Mouse (Mus musculus): Measurements from ENCODE around the gene Itsn1. TPM values are rescaled to one million over a fixed set of nuclear protein-coding genes. Genes with fewer than 3 reads are reported as not detected.

Gene Itsn1
- total and polyA plus RNA-seq, 2 experiments from 2014 or later = 43.5 to 90.5 TPM

- peak; percentile 37 for TF ChIP-seq CTCF (IDR thresholded peaks at IDR 0.05; ENCODE audit: low read depth)
- Histone ChIP-seq H3K9me3 (ENCODE audit: low read length) (no peaks in the 10 kb centered on the region), H3K36me3 (ENCODE audit: insufficient read depth) (peaks cover 15% of the 10 kb centered on the region; the same call in 1 of the 2 replicates), H3K4me3 (ENCODE audit: low read depth, low read length) (no peak overlapping the region), H3K27me3 (ENCODE audit: insufficient read depth, low read length) (no peaks in the 10 kb centered on the region), H3K27ac (ENCODE audit: low read depth, low read length) (peak overlapping the region; percentile 57), H3K4me2 (ENCODE audit: low read depth) (peak overlapping the region; percentile 13; the same call in 1 of the 2 replicates), H3K9ac (no peak overlapping the region), H3K4me1 (ENCODE audit: insufficient read depth) (peaks cover 8% of the 10 kb centered on the region; the same call in 1 of the 2 replicates)
- WGBS = 5% methylated on average over 18 of the region's 19 CpGs
- ATAC-seq = 0 out of 2 replicates have a peak, but pooled peaks have one; percentile 15
- peak; percentile 41 for DNase-seq
These were observed 156.5 kb downstream of the Itsn1 start for GRCm38 (mm10) chr16:91885389-91886122.

GRCm38 (mm10) chr16:91888368-91888767, 159.3 kb downstream of the Itsn1 start:
- no peak overlapping the region for H3K27ac ChIP-seq (ENCODE audit: low read depth, low read length)
- DNase-seq (no peak), ATAC-seq (no peak)
- no peaks in the 10 kb centered on the region for H3K9me3 ChIP-seq (ENCODE audit: low read length)
- H3K4me1 ChIP-seq (ENCODE audit: insufficient read depth) = peaks cover 8% of the 10 kb centered on the region; the same call in 1 of the 2 replicates
- no peak overlapping the region for H3K4me3 ChIP-seq (ENCODE audit: low read depth, low read length)
- H3K9ac ChIP-seq = no peak overlapping the region
- no peaks in the 10 kb centered on the region for H3K27me3 ChIP-seq (ENCODE audit: insufficient read depth, low read length)
- no peak overlapping the region for H3K4me2 ChIP-seq (ENCODE audit: low read depth)
- WGBS = 76% methylated on average over 3 of the region's 3 CpGs
- H3K36me3 ChIP-seq (ENCODE audit: insufficient read depth) = peaks cover 30% of the 10 kb centered on the region; the same call in 1 of the 2 replicates
- no peak for TF ChIP-seq CTCF (IDR thresholded peaks at IDR 0.05; ENCODE audit: low read depth)

DNA sequence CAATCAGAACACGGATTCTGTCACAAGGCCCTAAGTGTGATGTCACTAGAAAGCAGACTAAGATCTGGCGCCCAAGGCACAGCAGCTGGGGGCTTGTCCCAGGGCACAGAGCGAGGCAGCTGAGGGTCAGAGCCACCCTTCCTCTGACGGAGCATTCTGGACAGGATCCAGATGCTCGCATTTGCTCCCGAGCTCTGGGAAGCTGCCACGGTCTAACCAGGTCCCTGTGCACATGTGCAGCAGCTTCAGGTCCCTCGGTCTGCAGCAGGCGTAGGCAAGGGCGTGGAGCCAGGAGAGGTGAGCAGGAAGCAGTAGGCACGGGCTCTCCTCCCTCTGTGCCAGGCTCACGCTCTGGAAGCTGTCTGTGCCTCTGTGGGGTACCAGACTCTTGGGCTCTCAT, 160.8 kb downstream of the Itsn1 start:
- no peak overlapping the region for H3K4me3 ChIP-seq (ENCODE audit: low read depth, low read length)
- TF ChIP-seq CTCF (IDR thresholded peaks at IDR 0.05; ENCODE audit: low read depth) = no peak
- peaks cover 32% of the 10 kb centered on the region for H3K36me3 ChIP-seq (ENCODE audit: insufficient read depth)
- H3K4me2 ChIP-seq (ENCODE audit: low read depth) = no peak overlapping the region
- H3K4me1 ChIP-seq (ENCODE audit: insufficient read depth) = peaks cover 8% of the 10 kb centered on the region; the same call in 1 of the 2 replicates
- H3K9ac ChIP-seq = no peak overlapping the region
- ATAC-seq = 0 out of 2 replicates have a peak, but pooled peaks have one; percentile 16
- DNase-seq = peak; percentile 22
- H3K9me3 ChIP-seq (ENCODE audit: low read length) = no peaks in the 10 kb centered on the region
- no peak overlapping the region for H3K27ac ChIP-seq (ENCODE audit: low read depth, low read length)
- 47% methylated on average over 12 of the region's 12 CpGs for WGBS
- H3K27me3 ChIP-seq (ENCODE audit: insufficient read depth, low read length) = no peaks in the 10 kb centered on the region

- ATAC-seq = no peak
- no peak overlapping the region for H3K9ac ChIP-seq
- no peak overlapping the region for H3K4me2 ChIP-seq (ENCODE audit: low read depth)
- H3K27me3 ChIP-seq (ENCODE audit: insufficient read depth, low read length) = no peaks in the 10 kb centered on the region
- 0 out of 2 replicates have a peak, but pooled peaks cover 1% of the 10 kb centered on the region for H3K4me1 ChIP-seq (ENCODE audit: insufficient read depth)
- no peaks in the 10 kb centered on the region for H3K9me3 ChIP-seq (ENCODE audit: low read length)
- no peak for TF ChIP-seq CTCF (IDR thresholded peaks at IDR 0.05; ENCODE audit: low read depth)
- DNase-seq = no peak
- no peak overlapping the region for H3K4me3 ChIP-seq (ENCODE audit: low read depth, low read length)
- WGBS = 89% methylated on average over 11 of the region's 11 CpGs
- H3K36me3 ChIP-seq (ENCODE audit: insufficient read depth) = peaks cover 32% of the 10 kb centered on the region
- H3K27ac ChIP-seq (ENCODE audit: low read depth, low read length) = no peak overlapping the region
These were observed 162.1 kb downstream of the Itsn1 start for GRCm38 (mm10) chr16:91891218-91891617.

GRCm38 (mm10) chr16:91896426-91896830, 167.3 kb downstream of the Itsn1 start:
- H3K4me2 ChIP-seq (ENCODE audit: low read depth) = no peak overlapping the region
- peak overlapping the region; percentile 83 for H3K27ac ChIP-seq (ENCODE audit: low read depth, low read length)
- H3K4me3 ChIP-seq (ENCODE audit: low read depth, low read length) = no peak overlapping the region
- peaks cover 15% of the 10 kb centered on the region; the same call in 1 of the 2 replicates for H3K4me1 ChIP-seq (ENCODE audit: insufficient read depth)
- no peak overlapping the region; the same call in 1 of the 2 replicates for H3K9ac ChIP-seq
- 37% methylated on average over 6 of the region's 6 CpGs for WGBS
- no peaks in the 10 kb centered on the region for H3K27me3 ChIP-seq (ENCODE audit: insufficient read depth, low read length)
- peaks cover 20% of the 10 kb centered on the region for H3K36me3 ChIP-seq (ENCODE audit: insufficient read depth)
- no peak for TF ChIP-seq CTCF (IDR thresholded peaks at IDR 0.05; ENCODE audit: low read depth)
- no peaks in the 10 kb centered on the region for H3K9me3 ChIP-seq (ENCODE audit: low read length)
- DNase-seq (peak; percentile 91), ATAC-seq (peak; percentile 82)

DNA sequence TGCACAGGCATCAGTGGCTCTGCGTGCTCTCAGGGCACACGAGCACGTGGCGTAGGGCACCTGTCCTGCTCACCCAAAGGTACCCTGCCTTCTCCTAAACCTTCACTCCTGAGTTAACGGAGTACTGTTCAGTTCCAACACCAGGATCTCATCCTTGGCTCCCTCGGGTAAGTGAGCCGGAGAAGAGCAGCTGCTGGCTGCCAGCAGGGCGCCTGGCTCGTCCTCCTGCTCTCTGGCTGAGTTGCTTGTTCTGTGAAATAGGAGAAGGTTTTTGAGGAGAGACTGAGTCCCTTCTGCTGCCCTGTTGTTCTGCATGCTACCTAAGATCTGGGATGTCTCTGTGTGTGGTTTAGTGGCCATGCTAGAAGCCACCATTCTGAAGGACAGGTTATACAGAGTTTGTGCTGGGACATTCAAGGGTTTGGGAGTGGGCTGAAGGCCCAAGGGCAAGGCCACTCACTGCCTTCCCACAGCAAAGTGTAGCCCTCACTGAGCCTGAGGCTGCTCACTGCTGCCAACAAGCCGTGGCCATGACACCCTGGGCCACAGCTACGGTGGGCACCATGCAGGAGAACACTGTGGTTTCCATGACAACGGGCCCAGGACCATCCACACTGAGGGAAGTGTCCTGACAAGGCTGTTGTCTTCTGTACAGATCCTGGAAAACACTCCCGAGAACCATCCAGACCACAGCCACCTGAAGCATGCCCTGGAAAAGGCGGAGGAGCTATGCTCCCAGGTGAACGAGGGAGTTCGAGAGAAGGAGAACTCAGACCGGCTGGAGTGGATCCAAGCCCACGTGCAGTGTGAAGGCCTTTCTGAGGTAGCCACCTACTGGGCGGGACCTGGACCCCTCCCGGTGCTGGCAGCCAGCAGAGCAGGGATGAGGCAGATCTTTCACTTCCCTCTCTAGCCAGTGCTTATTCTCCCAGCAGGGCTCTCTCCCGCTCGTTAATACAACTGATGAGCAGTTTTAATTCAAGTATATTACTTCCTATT, 170.1 kb downstream of the Itsn1 start:
- Histone ChIP-seq H3K4me1 (ENCODE audit: insufficient read depth) (peaks cover 15% of the 10 kb centered on the region; the same call in 1 of the 2 replicates), H3K9me3 (ENCODE audit: low read length) (no peaks in the 10 kb centered on the region), H3K27me3 (ENCODE audit: insufficient read depth, low read length) (no peaks in the 10 kb centered on the region), H3K9ac (no peak overlapping the region), H3K27ac (ENCODE audit: low read depth, low read length) (peak overlapping the region; percentile 80), H3K4me3 (ENCODE audit: low read depth, low read length) (no peak overlapping the region), H3K36me3 (ENCODE audit: insufficient read depth) (peaks cover 20% of the 10 kb centered on the region), H3K4me2 (ENCODE audit: low read depth) (no peak overlapping the region)
- no peak for TF ChIP-seq CTCF (IDR thresholded peaks at IDR 0.05; ENCODE audit: low read depth)
- WGBS = 46% methylated on average over 22 of the region's 22 CpGs
- DNase-seq = peak; percentile 74
- peak; percentile 32 for ATAC-seq
